Mouse (Mus musculus): ENCODE data around the gene Ankrd44. TPM values are rescaled to one million over a fixed set of nuclear protein-coding genes. Genes with fewer than 3 reads are reported as not detected.

Gene Ankrd44
- total and polyA plus RNA-seq, 3 experiments, result 10.2 to 10.7 (median 10.2) TPM

GRCm38 (mm10) chr1:54749961-54750360, 176.2 kb downstream of the Ankrd44 start:
- Histone ChIP-seq H3K79me2 (replicated peaks; ENCODE audit: control insufficient read depth, insufficient read depth, low read length) (no peaks in the 10 kb centered on the region; the same call in 1 of the 2 replicates), H3K4me3 (no peak overlapping the region), H3K4me1 (ENCODE audit: control insufficient read depth, insufficient read depth, low read length) (peaks cover 4% of the 10 kb centered on the region), H3K27ac (peak overlapping the region; percentile 45), H3K36me3 (ENCODE audit: control insufficient read depth, insufficient read depth, low read length) (peaks cover 6% of the 10 kb centered on the region), H3K9ac (ENCODE audit: low read depth, low read length) (no peak overlapping the region), H3K27me3 (ENCODE audit: control insufficient read depth, insufficient read depth, low read length) (no peaks in the 10 kb centered on the region)
- DNase-seq, result peak; percentile 49 to 57
- intact Hi-C loops (cut with DNase I), result loop anchor here (2.0 to 5.0 kb wide), 2 partner anchors 68 to 83 kb away; no protein-coding TSS in a partner anchor
- TF ChIP-seq CTCF (IDR thresholded peaks at IDR 0.05) (no peak), POLR2A (IDR thresholded peaks at IDR 0.05; ENCODE audit: insufficient read depth, low read depth, low read length) (no peak), EP300 (IDR thresholded peaks at IDR 0.05; ENCODE audit: insufficient read depth, low read depth, low read length) (no peak)
- 43% methylated on average over 1 of the region's 1 CpGs for WGBS

DNA sequence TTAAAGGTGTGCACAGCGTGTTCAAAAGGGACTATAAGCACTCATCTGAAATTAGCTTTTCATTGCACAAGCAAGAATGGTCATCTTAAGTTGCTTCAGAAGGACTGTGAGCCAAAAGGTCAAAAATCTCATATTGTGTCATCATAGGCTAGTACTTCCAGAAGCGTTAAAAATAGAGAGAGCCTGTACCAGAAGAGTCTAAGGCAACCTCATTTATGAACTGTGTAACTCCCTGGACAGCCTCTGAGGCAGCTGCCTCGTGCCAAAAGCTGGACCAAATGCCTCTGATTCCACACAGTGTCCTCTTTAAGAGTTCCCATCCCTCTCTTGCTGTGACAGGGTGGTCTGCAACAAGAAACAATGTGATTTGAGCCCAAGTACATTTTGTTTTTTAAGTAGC, 176.7 kb downstream of the Ankrd44 start:
- no peaks in the 10 kb centered on the region for H3K27me3 ChIP-seq (ENCODE audit: control insufficient read depth, insufficient read depth, low read length)
- intact Hi-C loops (cut with DNase I), result loop anchor here (2.0 to 5.0 kb wide), 2 partner anchors 67 to 83 kb away; no protein-coding TSS in a partner anchor
- no peaks in the 10 kb centered on the region; the same call in 1 of the 2 replicates for H3K79me2 ChIP-seq (replicated peaks; ENCODE audit: control insufficient read depth, insufficient read depth, low read length)
- no peak overlapping the region for H3K9ac ChIP-seq (ENCODE audit: low read depth, low read length)
- DNase-seq, result peak; percentile 32 to 52
- peaks cover 6% of the 10 kb centered on the region for H3K36me3 ChIP-seq (ENCODE audit: control insufficient read depth, insufficient read depth, low read length)
- TF ChIP-seq CTCF (IDR thresholded peaks at IDR 0.05), result no peak
- TF ChIP-seq EP300 (IDR thresholded peaks at IDR 0.05; ENCODE audit: insufficient read depth, low read depth, low read length), result no peak
- no peak for TF ChIP-seq POLR2A (IDR thresholded peaks at IDR 0.05; ENCODE audit: insufficient read depth, low read depth, low read length)
- peak overlapping the region; percentile 48 for H3K27ac ChIP-seq
- no peak overlapping the region for H3K4me3 ChIP-seq
- WGBS, result 31% methylated on average over 3 of the region's 3 CpGs
- H3K4me1 ChIP-seq (ENCODE audit: control insufficient read depth, insufficient read depth, low read length), result peaks cover 4% of the 10 kb centered on the region

DNA sequence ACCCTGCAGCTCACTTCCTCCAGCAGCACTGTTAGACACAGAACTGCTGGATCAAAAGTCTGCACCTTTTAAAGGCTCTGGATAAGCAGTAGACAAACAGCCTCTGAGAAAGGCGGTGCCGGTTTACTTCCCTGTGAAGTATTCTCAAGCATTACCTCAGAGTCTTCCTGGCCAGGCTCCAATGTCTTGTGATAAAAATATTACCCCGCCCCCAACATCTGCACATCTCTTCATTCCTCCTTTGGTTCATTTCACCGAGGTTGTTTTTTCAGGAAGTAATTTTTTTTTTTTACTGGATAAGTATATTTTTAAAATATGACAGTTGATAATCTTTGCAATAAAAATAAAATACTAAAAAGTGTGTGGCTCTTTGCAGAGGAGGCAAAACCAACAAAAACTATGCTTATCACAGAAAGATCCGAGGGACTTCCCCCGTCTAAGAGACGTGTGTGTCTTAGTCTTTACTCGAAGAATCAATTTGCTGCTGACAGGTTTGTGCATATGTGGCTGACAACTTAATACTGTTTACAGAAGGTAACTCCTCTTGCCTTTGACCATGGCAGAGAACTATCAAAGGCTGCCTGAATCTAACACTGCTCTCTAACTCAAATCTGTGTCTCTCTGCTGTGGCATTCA, 178.3 kb downstream of the Ankrd44 start:
- Histone ChIP-seq H3K36me3 (ENCODE audit: control insufficient read depth, insufficient read depth, low read length) (peaks cover 6% of the 10 kb centered on the region), H3K4me1 (ENCODE audit: control insufficient read depth, insufficient read depth, low read length) (peaks cover 4% of the 10 kb centered on the region), H3K27ac (peak overlapping the region; percentile 60), H3K79me2 (replicated peaks; ENCODE audit: control insufficient read depth, insufficient read depth, low read length) (no peaks in the 10 kb centered on the region), H3K4me3 (no peak overlapping the region), H3K9ac (ENCODE audit: low read depth, low read length) (no peak overlapping the region), H3K27me3 (ENCODE audit: control insufficient read depth, insufficient read depth, low read length) (no peaks in the 10 kb centered on the region)
- 33% methylated on average over 8 of the region's 8 CpGs for WGBS
- TF ChIP-seq CTCF (IDR thresholded peaks at IDR 0.05) (no peak), EP300 (IDR thresholded peaks at IDR 0.05; ENCODE audit: insufficient read depth, low read depth, low read length) (no peak), POLR2A (IDR thresholded peaks at IDR 0.05; ENCODE audit: insufficient read depth, low read depth, low read length) (no peak)
- intact Hi-C loops (cut with DNase I), result loop anchor here (2.0 to 5.0 kb wide), 2 partner anchors 66 to 81 kb away; no protein-coding TSS in a partner anchor
- peak; percentile 58 to 66 for DNase-seq

DNA sequence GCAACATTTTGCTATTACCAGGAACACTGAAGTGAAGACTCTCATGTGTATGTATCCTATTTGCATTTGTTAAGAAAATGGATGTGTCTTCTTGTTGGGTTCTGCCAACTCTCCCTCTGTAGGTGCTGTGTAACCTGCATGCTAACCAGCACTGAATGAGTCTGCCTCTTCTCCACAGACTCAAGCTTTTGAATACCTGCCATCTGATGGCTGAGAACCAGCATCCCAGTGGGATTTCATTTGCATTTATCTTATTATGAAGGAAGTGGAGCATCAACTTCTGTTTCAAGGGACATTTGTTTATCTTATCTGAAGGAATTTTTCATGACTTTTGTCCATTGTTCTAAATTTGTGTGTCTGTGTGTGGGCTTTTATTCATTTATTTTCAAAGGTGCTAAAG, 180.5 kb downstream of the Ankrd44 start:
- TF ChIP-seq EP300 (IDR thresholded peaks at IDR 0.05; ENCODE audit: insufficient read depth, low read depth, low read length), result no peak
- TF ChIP-seq POLR2A (IDR thresholded peaks at IDR 0.05; ENCODE audit: insufficient read depth, low read depth, low read length), result no peak
- no peak for TF ChIP-seq CTCF (IDR thresholded peaks at IDR 0.05)
- H3K9ac ChIP-seq (ENCODE audit: low read depth, low read length), result no peak overlapping the region
- DNase-seq, result no peak
- H3K36me3 ChIP-seq (ENCODE audit: control insufficient read depth, insufficient read depth, low read length), result peaks cover 8% of the 10 kb centered on the region
- no peaks in the 10 kb centered on the region for H3K27me3 ChIP-seq (ENCODE audit: control insufficient read depth, insufficient read depth, low read length)
- H3K79me2 ChIP-seq (replicated peaks; ENCODE audit: control insufficient read depth, insufficient read depth, low read length), result no peaks in the 10 kb centered on the region
- H3K27ac ChIP-seq, result no peak overlapping the region
- H3K4me1 ChIP-seq (ENCODE audit: control insufficient read depth, insufficient read depth, low read length), result peaks cover 5% of the 10 kb centered on the region
- intact Hi-C loops (cut with DNase I), result loop anchor here (5.0 kb wide), 1 partner anchor 63 kb away; no protein-coding TSS in a partner anchor
- H3K4me3 ChIP-seq, result no peak overlapping the region

DNA sequence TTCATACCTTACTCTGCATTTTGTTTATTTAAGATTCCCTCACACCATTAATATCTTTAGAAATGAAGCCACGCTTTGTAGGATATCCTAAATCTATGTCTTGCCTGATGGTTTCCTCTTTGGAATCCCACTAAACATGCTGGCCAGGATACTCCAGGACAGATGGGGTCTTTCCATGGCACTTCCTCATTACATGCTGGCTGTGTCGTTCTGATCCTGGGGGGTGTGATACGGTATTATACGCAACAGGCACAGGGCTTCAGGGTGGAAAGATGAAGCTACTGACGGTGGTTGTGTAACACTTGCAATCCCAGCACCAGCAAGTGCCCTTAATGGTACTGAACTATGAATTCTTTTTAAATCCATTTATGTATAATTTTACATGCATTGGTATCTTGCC, 182.0 kb downstream of the Ankrd44 start:
- no peak for DNase-seq
- intact Hi-C loops (cut with DNase I), result no loop called here
- Histone ChIP-seq H3K27me3 (ENCODE audit: control insufficient read depth, insufficient read depth, low read length) (no peaks in the 10 kb centered on the region), H3K79me2 (replicated peaks; ENCODE audit: control insufficient read depth, insufficient read depth, low read length) (no peaks in the 10 kb centered on the region), H3K9ac (ENCODE audit: low read depth, low read length) (no peak overlapping the region), H3K36me3 (ENCODE audit: control insufficient read depth, insufficient read depth, low read length) (peaks cover 6% of the 10 kb centered on the region), H3K4me3 (no peak overlapping the region), H3K4me1 (ENCODE audit: control insufficient read depth, insufficient read depth, low read length) (peaks cover 2% of the 10 kb centered on the region), H3K27ac (no peak overlapping the region)
- no peak for TF ChIP-seq POLR2A (IDR thresholded peaks at IDR 0.05; ENCODE audit: insufficient read depth, low read depth, low read length)
- WGBS, result 77% methylated on average over 5 of the region's 5 CpGs

DNA sequence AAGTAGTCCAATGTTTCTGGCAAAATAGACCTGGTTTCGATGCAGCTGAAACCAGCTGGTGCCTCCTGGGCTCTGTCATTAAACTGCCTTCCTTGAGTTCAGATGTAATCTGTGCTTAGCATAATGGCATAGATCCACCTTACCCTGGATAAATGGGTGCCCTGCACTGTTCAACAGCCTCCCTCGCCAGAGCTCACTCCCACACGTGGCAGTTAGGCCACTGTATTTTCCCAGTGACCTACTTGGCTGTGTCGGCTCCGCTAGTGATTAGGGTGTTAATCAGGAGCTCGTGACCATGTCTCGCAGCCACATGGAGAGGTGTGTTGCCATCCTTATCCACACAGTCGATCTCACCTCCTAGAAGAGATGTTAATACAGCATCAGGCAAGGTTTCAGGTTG, 183.1 kb downstream of the Ankrd44 start:
- Histone ChIP-seq H3K27me3 (ENCODE audit: control insufficient read depth, insufficient read depth, low read length) (no peaks in the 10 kb centered on the region), H3K4me1 (ENCODE audit: control insufficient read depth, insufficient read depth, low read length) (peaks cover 2% of the 10 kb centered on the region), H3K9ac (ENCODE audit: low read depth, low read length) (no peak overlapping the region), H3K27ac (no peak overlapping the region), H3K79me2 (replicated peaks; ENCODE audit: control insufficient read depth, insufficient read depth, low read length) (no peaks in the 10 kb centered on the region), H3K36me3 (ENCODE audit: control insufficient read depth, insufficient read depth, low read length) (peaks cover 5% of the 10 kb centered on the region), H3K4me3 (no peak overlapping the region)
- WGBS, result 79% methylated on average over 8 of the region's 8 CpGs
- TF ChIP-seq CTCF (IDR thresholded peaks at IDR 0.05) (no peak), EP300 (IDR thresholded peaks at IDR 0.05; ENCODE audit: insufficient read depth, low read depth, low read length) (no peak), POLR2A (IDR thresholded peaks at IDR 0.05; ENCODE audit: insufficient read depth, low read depth, low read length) (no peak)
- no peak for DNase-seq
- intact Hi-C loops (cut with DNase I), result no loop called here

Measured in heart, adult 2 months (tissue).